Mouse (Mus musculus) testis, adult 2 months (tissue): ENCODE results near the gene Rtcb.

ENCODE experiments used
- CTCF ChIP-seq: fragments of 200-500 bp; IDR thresholded peaks from 2 replicates; pipeline ENCODE4 v1.5.1; 2012; ENCODE audit warnings: low read depth, mild to moderate bottlenecking, inconsistent platforms, low read length, moderate library complexity; ENCODE audit not compliant: control insufficient read depth, insufficient read depth, insufficient replicate concordance
- POLR2A ChIP-seq: fragments of 200-500 bp; IDR thresholded peaks from 2 replicates; pipeline ENCODE4 v1.6.1; 2012; ENCODE audit warnings: low read depth, mild to moderate bottlenecking, inconsistent platforms, low read length, moderate library complexity; ENCODE audit not compliant: control insufficient read depth

DNA sequence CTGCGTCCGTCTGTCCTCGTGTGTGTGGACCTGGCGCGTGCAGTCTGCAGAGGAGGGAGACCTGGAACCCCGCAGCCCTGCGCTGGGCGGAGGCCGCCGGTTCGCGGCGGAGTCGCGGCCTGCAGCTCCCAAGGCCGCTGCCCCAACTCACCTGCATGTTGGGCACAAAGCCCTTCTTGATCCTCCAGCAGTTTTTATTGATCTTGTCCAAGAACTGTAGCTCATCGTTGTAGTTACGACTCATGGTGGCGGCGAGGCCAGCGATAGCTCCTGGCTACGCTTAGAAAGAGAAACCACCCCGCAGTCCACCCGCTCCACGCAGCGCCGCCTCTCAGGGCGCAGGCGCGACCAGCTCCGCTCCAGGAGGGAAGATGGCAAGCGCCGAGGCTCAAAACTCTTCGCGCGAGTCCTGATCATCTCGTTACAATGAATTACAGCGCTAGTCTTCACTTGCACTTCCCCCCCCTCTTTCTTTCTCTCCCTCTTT, at the start of gene Rtcb:
- TF ChIP-seq POLR2A (peak; percentile 87), CTCF (no peak)
